Mouse (Mus musculus) stomach, embryonic 14.5 days (tissue): ENCODE measurements around the gene Epo. TPM values are rescaled to one million over a fixed set of nuclear protein-coding genes. Genes with fewer than 3 reads are reported as not detected.
A peak's percentile ranks its signal among the peaks of the same experiment; 100 is the strongest.

Experiments used
- ATAC-seq: fragments of 200-750 bp; cut with Nextera tagmentation; 2 replicates; pipeline ENCODE4 v1.8.0; 2017; ENCODE audit warnings: low read depth, moderate TSS enrichment; ENCODE audit not compliant: insufficient number of reproducible peaks, insufficient read depth, low FRiP score
- H3K27ac ChIP-seq: fragments of 300-500 bp; sonication (generic); 2 replicates; pipeline ENCODE4 v1.5.1; 2014; ENCODE audit warnings: mild to moderate bottlenecking, low read length, moderate library complexity, mixed read lengths
- H3K27me3 ChIP-seq: fragments of 300-500 bp; sonication (generic); 2 replicates; pipeline ENCODE4 v1.6.1; 2014; ENCODE audit warnings: low read length, control low read depth, mixed read lengths; ENCODE audit not compliant: control insufficient read depth, insufficient read depth
- H3K36me3 ChIP-seq: fragments of 300-500 bp; sonication (generic); 2 replicates; pipeline ENCODE4 v1.6.1; 2014; ENCODE audit warnings: mild to moderate bottlenecking, control low read depth, low read length, moderate library complexity, mixed read lengths; ENCODE audit not compliant: control insufficient read depth, insufficient read depth
- H3K4me1 ChIP-seq: fragments of 300-500 bp; sonication (generic); 2 replicates; pipeline ENCODE4 v1.6.1; 2014; ENCODE audit warnings: low read length, control low read depth, mixed read lengths; ENCODE audit not compliant: control insufficient read depth, insufficient read depth
- H3K4me2 ChIP-seq: fragments of 300-500 bp; sonication (generic); replicated peaks from 2 replicates; pipeline ENCODE4 v1.6.1; 2014; ENCODE audit warnings: low read depth, low read length, control low read depth
- H3K4me3 ChIP-seq: fragments of 300-500 bp; sonication (generic); 2 replicates; pipeline ENCODE4 v1.5.1; 2014; ENCODE audit warnings: low read depth, low read length, control low read depth
- H3K9ac ChIP-seq: fragments of 300-500 bp; sonication (generic); replicated peaks from 2 replicates; pipeline ENCODE4 v1.6.1; 2014; ENCODE audit warnings: low read depth, mild to moderate bottlenecking, control low read depth, low read length, moderate library complexity, mixed read lengths
- H3K9me3 ChIP-seq: fragments of 300-500 bp; sonication (generic); 2 replicates; pipeline ENCODE4 v1.6.1; 2016; ENCODE audit warnings: low read depth, low read length, control low read depth; ENCODE audit not compliant: control insufficient read depth
- WGBS: fragments of 180-500 bp; shearing (Covaris S2); extraction: QIAGEN DNeasy Blood & Tissue Kit; methylation state at CpG from one replicate; pipeline ENCODE4 v1.1.7; 2014; 5-methylcytosine and 5-hydroxymethylcytosine counted together
- polyA plus RNA-seq: library from polyadenylated mRNA; unstranded; fragments of >200 nt; fragmentation: Nextera tagmentation; extraction: Ambion mirVana; gene quantifications from 2 replicates; pipeline ENCODE4 v1.2.1, GENCODE M21; 2014

Gene Epo
- polyA plus RNA-seq, 1 experiment from 2014 or later = 0.38 TPM

DNA sequence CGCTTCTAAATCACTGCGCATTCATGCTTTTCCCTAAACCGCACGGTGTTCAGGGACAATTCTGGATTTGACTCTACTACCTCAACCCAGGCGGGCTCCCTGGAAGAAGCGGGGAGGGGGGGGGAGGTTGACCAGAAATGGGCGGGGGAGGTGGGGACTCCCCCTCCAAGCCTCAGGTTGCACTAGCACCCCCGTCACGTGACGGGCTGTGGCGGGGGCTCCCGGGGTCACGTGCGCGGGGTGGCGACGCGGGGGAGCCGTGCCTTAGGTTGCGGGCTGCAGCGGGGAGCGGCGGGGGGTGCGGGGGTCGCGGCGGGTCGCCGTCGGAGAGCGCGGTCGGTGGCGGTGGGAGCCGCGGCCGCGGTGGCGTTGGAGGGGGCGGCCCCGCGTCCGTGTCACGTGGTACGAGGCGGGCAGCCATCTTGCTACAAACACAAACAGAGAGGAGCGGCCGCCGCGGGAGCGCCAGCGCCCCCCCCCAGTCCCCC, 23.0 kb downstream of the Epo start:
- peak overlapping the region; percentile 98 for H3K9ac ChIP-seq
- H3K27me3 ChIP-seq = no peaks in the 10 kb centered on the region
- peaks cover 14% of the 10 kb centered on the region for H3K4me1 ChIP-seq
- peak overlapping the region; percentile 29 for H3K4me2 ChIP-seq
- peaks cover 7% of the 10 kb centered on the region; the same call in 1 of the 2 replicates for H3K36me3 ChIP-seq
- peak; percentile 83 for ATAC-seq
- WGBS = 2% methylated on average over 29 of the region's 52 CpGs
- no peaks in the 10 kb centered on the region for H3K9me3 ChIP-seq
- peak overlapping the region; percentile 100 for H3K4me3 ChIP-seq
- peak overlapping the region; percentile 80 for H3K27ac ChIP-seq

GRCm38 (mm10) chr5:137504041-137504440, 29.0 kb downstream of the Epo start:
- Histone ChIP-seq H3K9ac (no peak overlapping the region), H3K4me1 (peaks cover 9% of the 10 kb centered on the region; the same call in 1 of the 2 replicates), H3K27me3 (no peaks in the 10 kb centered on the region), H3K4me2 (no peak overlapping the region), H3K27ac (no peak overlapping the region), H3K9me3 (no peaks in the 10 kb centered on the region), H3K36me3 (peaks cover 2% of the 10 kb centered on the region; the same call in 1 of the 2 replicates), H3K4me3 (no peak overlapping the region)
- ATAC-seq = no peak
- 73% methylated on average over 6 of the region's 6 CpGs for WGBS

GRCm38 (mm10) chr5:137502667-137503110, 30.4 kb downstream of the Epo start:
- peak; percentile 86 for ATAC-seq
- H3K27ac ChIP-seq = peak overlapping the region; percentile 86
- no peaks in the 10 kb centered on the region for H3K27me3 ChIP-seq
- no peaks in the 10 kb centered on the region for H3K9me3 ChIP-seq
- H3K4me2 ChIP-seq = peak overlapping the region; percentile 64
- WGBS = under 1% methylated on average over 28 of the region's 30 CpGs
- peak overlapping the region; percentile 52 for H3K9ac ChIP-seq
- peak overlapping the region; percentile 63 for H3K4me3 ChIP-seq
- H3K4me1 ChIP-seq = peaks cover 9% of the 10 kb centered on the region; the same call in 1 of the 2 replicates
- peaks cover 2% of the 10 kb centered on the region; the same call in 1 of the 2 replicates for H3K36me3 ChIP-seq

DNA sequence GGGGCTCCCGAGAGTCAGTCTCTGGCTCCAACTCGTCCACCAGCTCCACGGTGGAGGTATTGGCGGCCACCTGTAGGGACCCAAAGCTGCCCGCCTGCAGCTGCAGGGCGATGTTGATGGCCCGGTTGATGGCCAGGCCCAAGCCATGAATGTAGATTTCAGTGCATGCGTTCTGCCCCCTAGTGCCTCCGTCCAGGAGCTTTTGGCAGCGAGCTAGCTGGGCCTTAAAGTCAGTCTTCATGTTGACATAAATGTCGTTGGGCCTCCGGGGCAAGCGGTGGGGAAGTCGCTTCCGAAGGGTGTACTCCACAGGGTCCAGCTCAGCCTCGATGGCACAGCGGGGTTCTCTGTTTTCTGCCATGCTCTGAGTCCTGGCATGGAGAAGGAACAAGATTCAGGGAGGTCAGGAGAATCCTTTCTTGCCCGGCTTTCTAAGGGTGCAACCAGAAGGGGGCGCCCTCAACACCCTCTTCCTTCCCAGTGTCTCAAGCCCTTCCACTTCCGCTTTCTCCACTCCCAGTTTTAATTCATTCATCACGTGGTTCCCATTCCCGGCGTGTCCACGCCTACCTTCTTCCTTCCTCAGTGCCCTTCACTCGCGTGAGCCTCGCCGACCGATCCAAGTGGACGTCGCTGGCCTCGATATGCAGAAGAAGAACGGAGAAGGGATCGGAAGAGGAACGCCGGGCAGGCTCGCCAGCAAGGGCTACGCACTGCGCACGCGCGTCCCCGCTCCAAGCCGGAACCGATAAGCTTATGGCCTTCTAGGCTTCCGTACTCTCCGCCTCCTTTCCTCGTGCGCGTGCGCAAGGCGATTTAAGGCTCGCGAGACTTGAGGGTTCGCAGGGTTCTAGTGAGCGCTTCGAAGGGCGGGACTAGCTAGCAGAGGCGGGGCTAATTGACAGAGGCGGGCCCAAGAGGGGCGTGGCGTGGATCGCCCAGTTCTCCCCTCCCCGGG, 31.1 kb downstream of the Epo start, which contains the start of gene Pop7:
Gene Pop7, minus strand, starts transcription at position 810 of the 958 bp plus-strand sequence.
- Histone ChIP-seq H3K27me3 (no peaks in the 10 kb centered on the region), H3K4me2 (peak within 1 kb of the TSS; percentile 64), H3K4me3 (peak within 1 kb of the TSS; percentile 63), H3K27ac (peak within 1 kb of the TSS; percentile 97), H3K9me3 (no peaks in the 10 kb centered on the region), H3K36me3 (peaks cover 2% of the 10 kb centered on the region; the same call in 1 of the 2 replicates), H3K9ac (peak within 1 kb of the TSS; percentile 59), H3K4me1 (peaks cover 9% of the 10 kb centered on the region; the same call in 1 of the 2 replicates)
- 3% methylated on average over 64 of the region's 64 CpGs for WGBS
- peak; percentile 96 for ATAC-seq

DNA sequence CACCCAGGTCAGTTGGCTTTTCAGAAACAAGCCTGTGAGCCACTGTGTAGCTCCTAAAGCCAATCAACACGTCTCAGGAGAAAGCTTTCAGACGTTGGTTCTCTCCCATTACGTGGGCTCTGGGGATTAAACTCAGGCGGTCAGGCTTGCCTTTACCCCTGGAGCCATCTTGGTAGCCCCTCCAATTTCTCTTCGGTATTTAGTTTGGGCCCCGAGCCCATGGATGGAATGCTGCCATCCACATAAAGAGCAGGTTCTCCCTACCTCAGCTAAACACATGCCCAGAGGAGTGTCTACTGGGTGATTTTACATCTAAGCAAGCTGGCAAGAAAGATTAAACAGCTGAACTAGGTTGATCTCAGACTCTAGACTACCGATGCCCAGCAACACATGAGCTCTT, 32.9 kb downstream of the Epo start:
- Histone ChIP-seq H3K9me3 (no peaks in the 10 kb centered on the region), H3K27ac (no peak overlapping the region), H3K4me3 (no peak overlapping the region), H3K9ac (no peak overlapping the region), H3K36me3 (peaks cover 2% of the 10 kb centered on the region; the same call in 1 of the 2 replicates), H3K27me3 (no peaks in the 10 kb centered on the region), H3K4me1 (peaks cover 9% of the 10 kb centered on the region; the same call in 1 of the 2 replicates), H3K4me2 (no peak overlapping the region)
- 89% methylated on average over 7 of the region's 7 CpGs for WGBS
- ATAC-seq = no peak

DNA sequence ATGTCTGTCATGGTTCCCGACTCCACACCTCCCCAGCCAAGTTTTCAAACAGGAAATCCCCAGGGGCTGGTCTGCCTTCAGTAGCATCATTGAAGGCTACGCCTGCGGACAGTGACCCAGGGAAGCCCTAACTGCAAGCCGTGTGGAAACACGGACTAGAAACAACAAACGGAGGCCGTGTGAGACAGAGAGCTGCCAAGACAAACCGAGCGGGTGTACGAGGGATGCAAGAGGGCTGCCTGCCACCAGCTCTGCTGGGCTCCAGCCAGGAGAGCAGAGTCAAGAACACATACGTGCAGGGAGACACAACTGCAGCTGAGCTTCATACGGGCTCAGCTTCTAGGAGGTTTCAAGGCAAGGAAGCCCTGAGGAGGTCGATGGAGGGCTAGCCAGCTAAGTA, 39.2 kb downstream of the Epo start:
- no peak overlapping the region for H3K27ac ChIP-seq
- 73% methylated on average over 13 of the region's 13 CpGs for WGBS
- no peak for ATAC-seq

GRCm38 (mm10) chr5:137491559-137491958, 41.5 kb downstream of the Epo start:
- H3K4me2 ChIP-seq = no peak overlapping the region
- no peaks in the 10 kb centered on the region for H3K36me3 ChIP-seq
- no peaks in the 10 kb centered on the region for H3K27me3 ChIP-seq
- no peaks in the 10 kb centered on the region; the same call in 1 of the 2 replicates for H3K9me3 ChIP-seq
- no peak overlapping the region for H3K9ac ChIP-seq
- 51% methylated on average over 4 of the region's 4 CpGs for WGBS
- no peak for ATAC-seq
- H3K27ac ChIP-seq = no peak overlapping the region; the same call in 1 of the 2 replicates
- no peaks in the 10 kb centered on the region for H3K4me1 ChIP-seq
- no peak overlapping the region for H3K4me3 ChIP-seq

More for the DNA sequence above, 39.2 kb downstream of the Epo start:
- Histone ChIP-seq H3K9ac (no peak overlapping the region), H3K4me2 (no peak overlapping the region), H3K9me3 (no peaks in the 10 kb centered on the region), H3K4me1 (no peaks in the 10 kb centered on the region), H3K27me3 (no peaks in the 10 kb centered on the region), H3K36me3 (no peaks in the 10 kb centered on the region), H3K4me3 (no peak overlapping the region)

DNA sequence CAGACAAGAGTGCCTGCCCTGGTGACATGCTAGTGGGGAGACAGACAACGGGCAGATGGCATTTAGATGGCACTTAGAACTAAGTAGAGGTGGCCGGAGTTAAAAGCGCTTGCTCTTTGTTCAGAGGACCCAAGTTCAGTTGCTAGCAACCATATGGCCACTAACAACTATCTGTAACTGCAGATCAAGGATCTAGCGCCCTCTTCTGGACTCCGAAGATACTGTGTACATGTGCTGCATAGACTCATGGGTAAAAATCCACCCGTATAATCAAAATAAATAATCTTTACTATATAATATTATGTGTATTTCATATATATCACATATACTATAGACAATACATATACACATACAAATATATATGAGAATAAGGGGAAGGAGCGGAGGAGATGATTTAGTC, 45.4 kb downstream of the Epo start:
- ATAC-seq = no peak
- no peak overlapping the region for H3K27ac ChIP-seq
- WGBS = 82% methylated on average over 7 of the region's 7 CpGs

More for the DNA sequence above, 45.4 kb downstream of the Epo start:
- H3K4me2 ChIP-seq = no peak overlapping the region
- no peaks in the 10 kb centered on the region for H3K36me3 ChIP-seq
- H3K4me3 ChIP-seq = no peak overlapping the region
- no peak overlapping the region for H3K9ac ChIP-seq
- H3K9me3 ChIP-seq = no peaks in the 10 kb centered on the region; the same call in 1 of the 2 replicates
- H3K27me3 ChIP-seq = no peaks in the 10 kb centered on the region
- H3K4me1 ChIP-seq = peaks cover 7% of the 10 kb centered on the region; the same call in 1 of the 2 replicates
